Mouse (Mus musculus) MEL (cell line): ENCODE results near the gene 1700011L22Rik. TPM values are rescaled to one million over a fixed set of nuclear protein-coding genes. Genes with fewer than 3 reads are reported as not detected.

ENCODE experiments used
- DNase-seq: peaks from one replicate; pipeline ENCODE4 v3.0.0; 2011; ENCODE audit warnings: low read depth, low spot score
- H3K27ac ChIP-seq: 2 replicates; pipeline ENCODE4 v1.5.1; 2012; ENCODE audit warnings: low read depth, mild to moderate bottlenecking, control low read depth, low read length, moderate library complexity; ENCODE audit not compliant: control insufficient read depth
- H3K27me3 ChIP-seq, 2 experiments: fragments of 150-350 bp in 1 of 2; sonication (generic) in 1 of 2; 2 replicates each; pipeline ENCODE4 v1.6.1; 2012; ENCODE audit warnings: low read length in 2 of 2, mild to moderate bottlenecking in 2 of 2, improper control_type of control experiment in 1 of 2, moderate library complexity in 1 of 2; ENCODE audit not compliant: insufficient read depth in 2 of 2, control insufficient read depth in 1 of 2
- H3K36me3 ChIP-seq, 2 experiments: 2 replicates each; pipeline ENCODE4 v1.6.1; 2012 to 2014; ENCODE audit warnings: low read length in 2 of 2, improper control_type of control experiment in 1 of 2, inconsistent platforms in 1 of 2, mild to moderate bottlenecking in 1 of 2; ENCODE audit not compliant: insufficient read depth in 2 of 2, control insufficient read depth in 1 of 2
- H3K4me1 ChIP-seq, 2 experiments: fragments of 150-350 bp in 1 of 2; sonication (generic) in 1 of 2; 2 replicates each; pipeline ENCODE4 v1.6.1; 2012; ENCODE audit warnings: low read length in 2 of 2, improper control_type of control experiment in 1 of 2, mild to moderate bottlenecking in 1 of 2; ENCODE audit not compliant: insufficient read depth in 2 of 2, control insufficient read depth in 1 of 2
- H3K4me3 ChIP-seq, 2 experiments: fragments of 150-350 bp in 1 of 2; sonication (generic) in 1 of 2; 2 replicates each; pipeline ENCODE4 v1.5.1; 2012; ENCODE audit warnings: low read depth in 2 of 2, low read length in 2 of 2, mild to moderate bottlenecking in 2 of 2, moderate library complexity in 2 of 2, control low read depth in 1 of 2, improper control_type of control experiment in 1 of 2; ENCODE audit not compliant: control insufficient read depth in 1 of 2, insufficient read depth in 1 of 2
- H3K79me2 ChIP-seq: 2 replicates; pipeline ENCODE4 v1.6.1; 2012; ENCODE audit warnings: mild to moderate bottlenecking, low read length, moderate library complexity; ENCODE audit not compliant: control insufficient read depth, poor library complexity, insufficient read depth
- H3K9ac ChIP-seq: 2 replicates; pipeline ENCODE4 v1.6.1; 2012; ENCODE audit warnings: low read depth, mild to moderate bottlenecking, control low read depth, low read length, moderate library complexity; ENCODE audit not compliant: control insufficient read depth, poor library complexity, severe bottlenecking
- H3K9me3 ChIP-seq: fragments of 150-350 bp; sonication (generic); replicated peaks from 2 replicates; pipeline ENCODE4 v1.6.1; 2012; ENCODE audit warnings: mild to moderate bottlenecking, low read length, improper control_type of control experiment, moderate library complexity; ENCODE audit not compliant: insufficient read depth
- BHLHE40 ChIP-seq: IDR thresholded peaks from 2 replicates; pipeline ENCODE4 v1.6.1; 2012; ENCODE audit warnings: low read depth, mild to moderate bottlenecking, inconsistent platforms, low read length, improper control_type of control experiment, borderline replicate concordance
- CHD2 ChIP-seq: IDR thresholded peaks from 2 replicates; pipeline ENCODE4 v1.6.1; 2011; ENCODE audit warnings: low read length, improper control_type of control experiment
- EP300 ChIP-seq, 2 experiments: IDR thresholded peaks; 2 replicates each; pipeline ENCODE4 v1.6.1; 2011; ENCODE audit warnings: improper control_type of control experiment in 2 of 2, low read length in 2 of 2, low read depth in 1 of 2, mild to moderate bottlenecking in 1 of 2
- ETS1 ChIP-seq: IDR thresholded peaks from 2 replicates; pipeline ENCODE4 v1.6.1; 2012; ENCODE audit warnings: low read depth, mild to moderate bottlenecking, inconsistent platforms, low read length, improper control_type of control experiment, moderate library complexity
- GABPA ChIP-seq: IDR thresholded peaks from 2 replicates; pipeline ENCODE4 v1.6.1; 2012; ENCODE audit warnings: low read depth, mild to moderate bottlenecking, inconsistent platforms, low read length, improper control_type of control experiment, moderate library complexity
- GATA1 ChIP-seq: IDR thresholded peaks from 2 replicates; pipeline ENCODE4 v1.6.1; 2011; ENCODE audit warnings: low read depth, low read length, improper control_type of control experiment
- KAT2A ChIP-seq: conservative IDR thresholded peaks from 2 replicates; pipeline ENCODE4 v1.6.1; 2012; ENCODE audit warnings: low read depth, low read length, improper control_type of control experiment, inconsistent platforms
- MEF2A ChIP-seq: IDR thresholded peaks from 2 replicates; pipeline ENCODE4 v1.6.1; 2014; ENCODE audit warnings: low read depth, mild to moderate bottlenecking, inconsistent platforms, low read length, improper control_type of control experiment; ENCODE audit not compliant: poor library complexity, insufficient replicate concordance, severe bottlenecking; ENCODE audit errors: extremely low read depth
- MYC ChIP-seq: IDR thresholded peaks from 2 replicates; pipeline ENCODE4 v1.6.1; 2011; ENCODE audit warnings: low read depth, mild to moderate bottlenecking, low read length, improper control_type of control experiment, moderate library complexity
- NRF1 ChIP-seq: IDR thresholded peaks from 2 replicates; pipeline ENCODE4 v1.6.1; 2014; ENCODE audit warnings: low read depth, mild to moderate bottlenecking, inconsistent platforms, low read length, improper control_type of control experiment, moderate library complexity; ENCODE audit not compliant: poor library complexity, insufficient read depth, severe bottlenecking
- POLR2A ChIP-seq, 2 experiments: IDR thresholded peaks; 2 replicates each; pipeline ENCODE4 v1.6.1; 2011 to 2012; ENCODE audit warnings: low read length in 2 of 2, mild to moderate bottlenecking in 2 of 2, control low read depth in 1 of 2, improper control_type of control experiment in 1 of 2, low read depth in 1 of 2, moderate library complexity in 1 of 2; ENCODE audit not compliant: control insufficient read depth in 1 of 2, insufficient read depth in 1 of 2, poor library complexity in 1 of 2
- POLR2AphosphoS2 ChIP-seq: IDR thresholded peaks from 2 replicates; pipeline ENCODE4 v1.6.1; 2011; ENCODE audit warnings: low read length, improper control_type of control experiment
- POLR2AphosphoS5 ChIP-seq: IDR thresholded peaks from 2 replicates; pipeline ENCODE4 v1.6.1; 2012; ENCODE audit warnings: low read depth, borderline replicate concordance, mild to moderate bottlenecking, inconsistent platforms, low read length, moderate library complexity, mixed read lengths
- RCOR1 ChIP-seq: IDR thresholded peaks from 2 replicates; pipeline ENCODE4 v1.6.1; 2012; ENCODE audit warnings: low read depth, mild to moderate bottlenecking, inconsistent platforms, low read length, improper control_type of control experiment
- SIN3A ChIP-seq: IDR thresholded peaks from 2 replicates; pipeline ENCODE4 v1.6.1; 2012; ENCODE audit warnings: low read length, improper control_type of control experiment, inconsistent platforms
- TAL1 ChIP-seq: IDR thresholded peaks from 2 replicates; pipeline ENCODE4 v1.6.1; 2012; ENCODE audit warnings: mild to moderate bottlenecking, inconsistent platforms, low read length, moderate library complexity, mixed read lengths
- TCF12 ChIP-seq: IDR thresholded peaks from 2 replicates; pipeline ENCODE4 v1.6.1; 2014; ENCODE audit warnings: low read depth, mild to moderate bottlenecking, inconsistent platforms, low read length, improper control_type of control experiment, moderate library complexity
- USF1 ChIP-seq: IDR thresholded peaks from 2 replicates; pipeline ENCODE4 v1.6.1; 2014; ENCODE audit warnings: low read depth, mild to moderate bottlenecking, inconsistent platforms, low read length, improper control_type of control experiment, moderate library complexity
- ZMIZ1 ChIP-seq: IDR thresholded peaks from 2 replicates; pipeline ENCODE4 v1.6.1; 2012; ENCODE audit warnings: low read depth, mild to moderate bottlenecking, inconsistent platforms, low read length, improper control_type of control experiment, moderate library complexity
- ZNF384 ChIP-seq: IDR thresholded peaks from 2 replicates; pipeline ENCODE4 v1.6.1; 2012; ENCODE audit warnings: low read depth, mild to moderate bottlenecking, inconsistent platforms, low read length, improper control_type of control experiment
- polyA plus RNA-seq, 2 experiments: library from polyadenylated mRNA; stranded (reverse) in 1 of 2; unstranded in 1 of 2; fragments of >175 nt in 1 of 2; fragments of >200 nt in 1 of 2; gene quantifications; 2 replicates each; pipeline versions ENCODE4 v1.2.1 to v1.2.4; 2012; ENCODE audit warnings: low replicate concordance in 2 of 2, low read depth in 1 of 2; ENCODE audit not compliant: insufficient read length in 2 of 2, insufficient read depth in 1 of 2, missing spikeins in 1 of 2
- total RNA-seq: library from RNA; depleted of rRNA; stranded (reverse); fragments of 300-350 nt; gene quantifications from 2 replicates; pipeline ENCODE4 v1.2.3, GENCODE M21; 2012

1700011L22Rik gene
- total and polyA plus RNA-seq, 3 experiments, result not detected

- no peak for TF ChIP-seq NRF1
- TF ChIP-seq GABPA, result no peak
- TF ChIP-seq CHD2, result no peak
- no peak for TF ChIP-seq POLR2AphosphoS2
- TF ChIP-seq ZNF384, result no peak
- peak overlapping the region in 1 of 2 experiments; percentile 91; a peak in 2 of 4 replicates for H3K4me3 ChIP-seq
- H3K9ac ChIP-seq, result peak overlapping the region; percentile 97
- H3K36me3 ChIP-seq, result peaks cover 0 to 28% of the 10 kb centered on the region in 2 experiments; a peak in 2 of 4 replicates
- H3K27me3 ChIP-seq, result no peaks in the 10 kb centered on the region
- no peak overlapping the region for H3K27ac ChIP-seq
- H3K4me1 ChIP-seq, result peaks cover 17 to 20% of the 10 kb centered on the region in 2 experiments
- no peaks in the 10 kb centered on the region for H3K9me3 ChIP-seq
- DNase-seq, result peak; percentile 29
- peaks cover 6% of the 10 kb centered on the region for H3K79me2 ChIP-seq
Measured at GRCm38 (mm10) chr8:79293841-79294240, 45.5 kb upstream of the 1700011L22Rik start.

- 0 out of 2 replicates have a peak overlapping the region, but pooled peaks have one; percentile 3 for H3K27ac ChIP-seq
- no peak overlapping the region; a peak in 1 of 4 replicates for H3K4me3 ChIP-seq
- peak; percentile 51 for DNase-seq
- H3K9me3 ChIP-seq, result no peaks in the 10 kb centered on the region
- peaks cover 6% of the 10 kb centered on the region for H3K79me2 ChIP-seq
- peaks cover 17 to 27% of the 10 kb centered on the region in 2 experiments for H3K4me1 ChIP-seq
- H3K36me3 ChIP-seq, result peaks cover 0 to 36% of the 10 kb centered on the region in 2 experiments; a peak in 2 of 4 replicates
- peak; percentile 61; the same call in 1 of the 2 replicates for TF ChIP-seq ETS1
- no peak for TF ChIP-seq POLR2A (IDR thresholded peaks at IDR 0.05; ENCODE audit: control insufficient read depth in 1 of 2, insufficient read depth in 1 of 2, low read depth in 1 of 2, low read length in 2 of 2, poor library complexity in 1 of 2)
- TF ChIP-seq MEF2A, result no peak
- peak; percentile 74 for TF ChIP-seq GATA1
- 0 out of 2 replicates have a peak, but pooled peaks have one; percentile 40 for TF ChIP-seq BHLHE40
- peak; percentile 56 to 67; a peak in 3 of 4 replicates for TF ChIP-seq EP300 (IDR thresholded peaks at IDR 0.05; ENCODE audit: low read depth in 1 of 2, low read length in 2 of 2)
- peak; percentile 67 for TF ChIP-seq TCF12
- no peak for TF ChIP-seq POLR2AphosphoS5
- TF ChIP-seq KAT2A, result no peak
- TF ChIP-seq ZMIZ1, result no peak
- TF ChIP-seq MYC, result no peak
- TF ChIP-seq USF1, result peak; percentile 77
- TF ChIP-seq POLR2AphosphoS2, result no peak
- TF ChIP-seq RCOR1, result peak; percentile 97
- peak; percentile 47; the same call in 1 of the 2 replicates for TF ChIP-seq TAL1
- peak; percentile 40; the same call in 1 of the 2 replicates for TF ChIP-seq SIN3A
- TF ChIP-seq, all 39 proteins: peak for 9
- H3K9ac ChIP-seq, result 0 out of 2 replicates have a peak overlapping the region, but pooled peaks have one; percentile 11
- H3K27me3 ChIP-seq, result no peaks in the 10 kb centered on the region
Measured at GRCm38 (mm10) chr8:79292712-79293264, 44.4 kb upstream of the 1700011L22Rik start.
